Mouse (Mus musculus) limb, embryonic 14.5 days (tissue): Measurements from ENCODE around the gene Chmp2b. TPM values are rescaled to one million over a fixed set of nuclear protein-coding genes. Genes with fewer than 3 reads are reported as not detected.

Experiments used
- ATAC-seq: fragments of 200-750 bp; cut with Nextera tagmentation; 2 replicates; pipeline ENCODE4 v1.8.0; 2017; ENCODE audit warnings: low read depth, moderate number of reproducible peaks, moderate TSS enrichment; ENCODE audit not compliant: low FRiP score
- DNase-seq: peaks from one replicate; pipeline ENCODE4 v3.0.0-alpha.2; 2015; ENCODE audit warnings: low spot score
- H3K27ac ChIP-seq: fragments of 300-500 bp; sonication (generic); replicated peaks from 2 replicates; pipeline ENCODE4 v1.5.1; 2014; ENCODE audit warnings: low read depth, mild to moderate bottlenecking, low read length, moderate library complexity, mixed read lengths
- H3K27me3 ChIP-seq: fragments of 300-500 bp; sonication (generic); 2 replicates; pipeline ENCODE4 v1.6.1; 2014; ENCODE audit warnings: low read length, mixed read lengths; ENCODE audit not compliant: control insufficient read depth, insufficient read depth
- H3K36me3 ChIP-seq: fragments of 300-500 bp; sonication (generic); 2 replicates; pipeline ENCODE4 v1.6.1; 2014; ENCODE audit warnings: mild to moderate bottlenecking, low read length, moderate library complexity, mixed read lengths; ENCODE audit not compliant: control insufficient read depth, insufficient read depth
- H3K4me1 ChIP-seq: fragments of 300-500 bp; sonication (generic); 2 replicates; pipeline ENCODE4 v1.6.1; 2014; ENCODE audit warnings: antibody characterized with exemption, low read length, mixed read lengths; ENCODE audit not compliant: control insufficient read depth, insufficient read depth
- H3K4me2 ChIP-seq: fragments of 300-500 bp; sonication (generic); replicated peaks from 2 replicates; pipeline ENCODE4 v1.6.1; 2014; ENCODE audit warnings: low read depth, mild to moderate bottlenecking, low read length, moderate library complexity; ENCODE audit not compliant: severe bottlenecking
- H3K4me3 ChIP-seq: fragments of 300-500 bp; sonication (generic); replicated peaks from 2 replicates; pipeline ENCODE4 v1.5.1; 2014; ENCODE audit warnings: low read length
- H3K9ac ChIP-seq: fragments of 300-500 bp; sonication (generic); 2 replicates; pipeline ENCODE4 v1.6.1; 2014; ENCODE audit warnings: mild to moderate bottlenecking, low read depth, low read length, moderate library complexity; ENCODE audit not compliant: severe bottlenecking
- H3K9me3 ChIP-seq: fragments of 300-500 bp; sonication (generic); 2 replicates; pipeline ENCODE4 v1.6.1; 2016; ENCODE audit warnings: low read length; ENCODE audit not compliant: control insufficient read depth
- POLR2A ChIP-seq: fragments of 200-500 bp; IDR thresholded peaks from 2 replicates; pipeline ENCODE4 v1.8.0; 2012; ENCODE audit warnings: inconsistent platforms, mild to moderate bottlenecking, moderate library complexity, borderline replicate concordance; ENCODE audit not compliant: insufficient read depth, insufficient read length; ENCODE audit errors: extremely low read depth
- WGBS: fragments of 180-500 bp; shearing (Covaris S2); extraction: QIAGEN DNeasy Blood & Tissue Kit; methylation state at CpG from one replicate; pipeline ENCODE4 v1.1.7; 2014; 5-methylcytosine and 5-hydroxymethylcytosine counted together
- polyA plus RNA-seq, 2 experiments: library from polyadenylated mRNA; depleted of rRNA in 1 of 2; stranded (reverse) in 1 of 2; unstranded in 1 of 2; fragments of >200 nt; fragmentation: Nextera tagmentation in 1 of 2; extraction: Ambion mirVana in 1 of 2; gene quantifications; 2 replicates each; pipeline versions ENCODE4 v1.2.1 to v1.2.3; 2012 to 2014

Chmp2b gene
- polyA plus RNA-seq, 2 experiments: 51.4 to 109 TPM

DNA sequence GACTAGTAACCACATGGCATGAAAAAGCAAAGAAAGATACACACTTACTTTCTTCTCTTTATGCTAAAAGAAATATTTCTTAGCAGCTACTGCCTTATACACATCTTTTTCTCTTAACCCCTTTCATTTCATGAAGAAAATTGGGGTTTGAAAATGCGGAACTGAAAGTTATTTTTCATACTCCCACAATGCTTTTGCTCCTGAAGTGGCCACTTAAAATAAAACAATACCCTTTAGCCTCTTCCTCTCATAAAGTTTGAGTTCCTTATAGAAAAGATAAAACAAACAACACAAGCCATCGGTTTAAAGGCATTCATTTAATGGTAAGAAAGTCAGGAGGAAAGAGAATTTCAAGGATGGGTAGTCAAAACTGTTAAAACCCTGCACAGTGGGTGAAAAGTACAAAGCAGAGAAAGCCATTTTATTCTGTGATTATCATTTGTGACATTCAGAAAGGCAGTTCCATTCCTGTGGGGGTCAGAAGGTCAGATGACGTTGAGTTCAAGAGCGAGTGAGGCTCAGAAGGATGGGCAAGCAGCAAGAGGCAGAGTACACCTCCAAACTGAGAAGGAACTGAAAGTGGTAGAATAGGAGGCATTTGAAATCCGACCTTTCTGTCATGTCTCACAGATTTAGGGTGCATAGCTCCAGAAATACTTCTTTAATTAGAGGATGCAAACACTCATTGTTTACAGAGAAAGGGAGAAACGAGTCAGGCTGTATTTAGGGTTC lies 14.9 kb upstream of the Chmp2b start:
- TF ChIP-seq POLR2A: no peak

DNA sequence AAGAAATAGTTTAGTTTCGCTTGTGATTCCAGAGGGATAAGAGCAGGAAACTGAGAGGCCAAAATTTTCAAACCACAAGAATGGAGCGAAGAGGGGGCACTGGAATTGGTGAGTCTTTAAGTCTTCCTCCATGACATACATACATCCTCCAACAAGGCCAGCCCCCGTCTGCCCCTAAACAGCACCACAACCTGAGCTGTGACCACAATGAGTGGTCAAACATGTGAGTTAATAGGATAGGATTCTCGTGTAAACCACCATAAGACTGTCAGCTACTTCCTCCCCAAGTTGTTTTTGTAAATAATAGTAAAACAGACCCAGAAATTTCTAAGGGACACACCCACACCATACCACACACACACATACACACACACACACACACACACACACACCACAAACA lies 6.3 kb upstream of the Chmp2b start:
- Histone ChIP-seq H3K4me1 (no peaks in the 10 kb centered on the region), H3K4me2 (no peak overlapping the region), H3K36me3 (no peaks in the 10 kb centered on the region), H3K27me3 (no peaks in the 10 kb centered on the region), H3K9ac (no peak overlapping the region), H3K4me3 (no peak overlapping the region), H3K27ac (no peak overlapping the region), H3K9me3 (no peaks in the 10 kb centered on the region)
- TF ChIP-seq POLR2A: no peak
- no peak for DNase-seq
- 83% methylated on average over 4 of the region's 4 CpGs for WGBS
- ATAC-seq: no peak

More for the DNA sequence above, 14.9 kb upstream of the Chmp2b start:
- no peaks in the 10 kb centered on the region for H3K4me1 ChIP-seq
- H3K36me3 ChIP-seq: no peaks in the 10 kb centered on the region
- no peak overlapping the region for H3K27ac ChIP-seq
- H3K27me3 ChIP-seq: no peaks in the 10 kb centered on the region
- DNase-seq (no peak), ATAC-seq (no peak)
- WGBS: 68% methylated on average over 6 of the region's 6 CpGs
- no peak overlapping the region for H3K4me3 ChIP-seq
- H3K4me2 ChIP-seq: no peak overlapping the region
- H3K9ac ChIP-seq: no peak overlapping the region
- no peaks in the 10 kb centered on the region for H3K9me3 ChIP-seq

DNA sequence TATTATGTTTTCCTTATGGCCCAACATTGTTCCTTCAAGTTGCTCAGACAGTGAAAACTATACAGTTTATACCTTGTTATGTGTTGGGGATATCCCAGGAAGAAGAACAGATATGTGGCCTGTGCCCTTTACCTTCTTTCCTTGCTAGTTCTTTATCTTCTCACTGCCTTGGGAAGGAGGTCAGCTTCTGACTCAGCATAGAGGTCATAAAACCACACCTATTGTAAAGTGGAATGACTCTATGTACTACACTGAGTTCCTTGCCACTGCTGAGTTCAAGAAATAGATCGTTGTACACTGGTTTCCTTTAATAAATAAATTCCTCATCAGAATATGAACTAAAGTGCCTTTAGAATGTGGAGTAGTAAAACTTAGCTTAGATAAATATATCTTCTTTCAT lies 2.4 kb upstream of the Chmp2b start:
- TF ChIP-seq POLR2A: no peak

DNA sequence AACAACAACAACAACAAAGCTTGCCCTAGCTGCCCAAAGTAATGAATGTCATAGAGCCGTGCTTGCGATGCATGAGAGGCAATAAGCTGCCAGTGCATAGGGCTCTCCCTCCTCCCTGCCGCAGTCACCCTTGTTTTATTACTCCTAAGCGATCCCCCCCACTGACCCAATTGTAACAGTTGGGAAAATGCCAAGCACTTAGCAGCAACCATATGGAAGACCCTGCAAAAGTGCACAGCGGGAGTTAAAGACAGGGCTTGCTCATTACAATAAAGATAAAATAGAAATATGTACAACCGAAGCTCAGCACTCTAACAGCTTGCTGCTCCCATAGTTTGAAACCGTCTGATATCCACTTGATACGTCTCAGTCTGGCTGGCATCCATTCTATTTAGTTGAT lies 1.8 kb upstream of the Chmp2b start:
- TF ChIP-seq POLR2A: no peak
- ATAC-seq: 0 out of 2 replicates have a peak, but pooled peaks have one; percentile 11
- no peaks in the 10 kb centered on the region for H3K27me3 ChIP-seq
- H3K9ac ChIP-seq: no peak overlapping the region
- H3K27ac ChIP-seq: no peak overlapping the region
- no peaks in the 10 kb centered on the region for H3K9me3 ChIP-seq
- H3K36me3 ChIP-seq: no peaks in the 10 kb centered on the region
- H3K4me3 ChIP-seq: no peak overlapping the region
- DNase-seq: peak; percentile 29
- H3K4me1 ChIP-seq: peaks cover 4% of the 10 kb centered on the region; the same call in 1 of the 2 replicates
- no peak overlapping the region for H3K4me2 ChIP-seq
- 28% methylated on average over 8 of the region's 8 CpGs for WGBS

More for the DNA sequence above, 2.4 kb upstream of the Chmp2b start:
- no peak overlapping the region for H3K9ac ChIP-seq
- 77% methylated on average over 1 of the region's 1 CpGs for WGBS
- peaks cover 4% of the 10 kb centered on the region; the same call in 1 of the 2 replicates for H3K4me1 ChIP-seq
- ATAC-seq: no peak
- H3K4me2 ChIP-seq: no peak overlapping the region
- H3K4me3 ChIP-seq: no peak overlapping the region
- H3K27ac ChIP-seq: no peak overlapping the region
- DNase-seq: no peak
- H3K9me3 ChIP-seq: no peaks in the 10 kb centered on the region
- H3K36me3 ChIP-seq: no peaks in the 10 kb centered on the region
- no peaks in the 10 kb centered on the region for H3K27me3 ChIP-seq

- peak overlapping the region; percentile 55 for H3K4me2 ChIP-seq
- no peak for TF ChIP-seq POLR2A
- H3K4me3 ChIP-seq: peak overlapping the region; percentile 82
- peaks cover 4% of the 10 kb centered on the region; the same call in 1 of the 2 replicates for H3K4me1 ChIP-seq
- DNase-seq (no peak), ATAC-seq (peak; percentile 36)
- H3K36me3 ChIP-seq: no peaks in the 10 kb centered on the region
- no peaks in the 10 kb centered on the region for H3K9me3 ChIP-seq
- no peaks in the 10 kb centered on the region for H3K27me3 ChIP-seq
- peak overlapping the region; percentile 89 for H3K9ac ChIP-seq
- no peak overlapping the region for H3K27ac ChIP-seq
- WGBS: under 1% methylated on average over 10 of the region's 10 CpGs
Observed at GRCm38 (mm10) chr16:65562864-65563206, 309 bp upstream of the Chmp2b start.
